Mouse (Mus musculus): Measurements from ENCODE around the gene Capn15. TPM values are rescaled to one million over a fixed set of nuclear protein-coding genes. Genes with fewer than 3 reads are reported as not detected.

The Capn15 gene
- polyA plus RNA-seq, 1 experiment from 2014 or later: 11.1 TPM

DNA sequence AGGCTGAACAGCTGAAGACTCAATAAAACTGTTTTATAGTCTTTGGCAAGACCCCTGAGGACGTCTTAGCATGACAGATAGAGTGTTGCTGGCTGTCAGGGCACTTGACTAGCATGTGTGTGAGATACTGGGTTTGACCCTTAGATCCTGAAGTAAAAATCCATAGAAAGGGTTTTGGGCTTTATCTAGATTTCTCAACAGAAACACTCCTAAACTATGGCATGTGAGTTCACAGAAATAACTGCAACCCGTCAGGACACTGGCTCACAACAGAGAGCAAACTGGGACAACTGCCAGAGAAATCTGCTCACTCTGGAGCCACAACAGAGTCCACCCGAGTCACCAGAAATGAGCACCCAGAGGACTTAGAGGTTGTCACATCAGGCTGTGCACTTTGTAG is 17.9 kb downstream of the Capn15 start:
- Histone ChIP-seq H3K9ac (peak overlapping the region; percentile 50; the same call in 1 of the 2 replicates), H3K4me3 (replicated peaks) (no peak overlapping the region), H3K4me2 (no peak overlapping the region), H3K27me3 (no peaks in the 10 kb centered on the region), H3K27ac (peak overlapping the region; percentile 74), H3K36me3 (peaks cover 35% of the 10 kb centered on the region), H3K9me3 (replicated peaks) (no peaks in the 10 kb centered on the region), H3K4me1 (replicated peaks) (peaks cover 74% of the 10 kb centered on the region)
- no peak for ATAC-seq (ENCODE audit: low read depth)
- DNase-seq: no peak
- WGBS (ENCODE audit: insufficient replicate concordance): 58% methylated on average over 3 of the region's 3 CpGs

DNA sequence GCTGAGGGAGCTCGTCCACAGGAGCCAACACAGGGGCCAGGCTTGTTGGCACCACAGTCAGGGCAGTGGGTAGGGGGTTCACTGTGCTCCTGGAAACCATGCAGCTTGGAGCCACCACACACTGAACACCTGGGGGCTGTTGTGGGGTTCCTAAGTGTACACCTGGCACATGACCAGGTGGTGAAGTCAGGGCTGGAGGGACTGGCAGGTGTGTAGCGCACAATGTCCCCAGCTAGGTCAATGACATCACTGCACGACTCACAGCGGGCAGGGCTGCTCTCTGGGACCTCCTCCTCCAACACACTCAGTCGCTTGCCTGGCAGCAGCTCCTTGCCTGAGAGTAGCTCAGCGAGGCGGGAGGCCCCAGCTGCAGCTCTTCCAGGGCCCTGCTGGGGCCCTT is 21.3 kb downstream of the Capn15 start:
- peak overlapping the region; percentile 98 for H3K27ac ChIP-seq
- H3K4me3 ChIP-seq (replicated peaks): no peak overlapping the region
- H3K9me3 ChIP-seq (replicated peaks): no peaks in the 10 kb centered on the region
- ATAC-seq (ENCODE audit: low read depth) (no peak), DNase-seq (no peak)
- no peak overlapping the region for H3K4me2 ChIP-seq
- peaks cover 86% of the 10 kb centered on the region for H3K4me1 ChIP-seq (replicated peaks)
- H3K9ac ChIP-seq: peak overlapping the region; percentile 82
- 81% methylated on average over 7 of the region's 7 CpGs for WGBS (ENCODE audit: insufficient replicate concordance)
- peaks cover 45% of the 10 kb centered on the region for H3K36me3 ChIP-seq
- no peaks in the 10 kb centered on the region for H3K27me3 ChIP-seq

DNA sequence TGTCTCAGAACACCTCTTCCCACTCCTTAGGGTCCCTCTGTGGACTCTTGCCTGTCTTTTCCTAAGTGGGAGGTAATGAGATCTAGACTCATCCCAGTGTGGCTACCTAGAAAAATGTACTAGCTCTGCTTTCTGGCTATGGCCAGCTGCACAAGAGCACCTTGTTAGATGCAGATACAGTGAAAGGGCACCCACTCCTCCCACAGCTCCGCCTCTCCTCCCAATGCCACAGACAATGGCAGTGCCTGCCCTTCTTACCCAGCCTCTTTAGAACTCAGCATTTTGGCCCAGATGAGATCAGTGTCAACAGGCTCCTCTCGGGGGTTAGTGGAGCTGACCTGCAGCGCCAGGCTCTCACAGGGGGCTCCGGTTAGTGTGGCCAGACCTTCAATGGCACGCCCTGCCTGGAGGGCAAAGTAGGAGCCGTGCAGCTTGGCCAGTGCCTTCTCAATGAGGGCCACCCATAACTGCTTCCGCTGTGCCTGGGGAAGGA is 23.1 kb downstream of the Capn15 start:
- peak overlapping the region; percentile 98 for H3K27ac ChIP-seq
- H3K9me3 ChIP-seq (replicated peaks): no peaks in the 10 kb centered on the region
- no peaks in the 10 kb centered on the region for H3K27me3 ChIP-seq
- ATAC-seq (ENCODE audit: low read depth) (no peak), DNase-seq (no peak)
- peaks cover 69% of the 10 kb centered on the region for H3K4me1 ChIP-seq (replicated peaks)
- H3K4me3 ChIP-seq (replicated peaks): peak overlapping the region; percentile 53
- 85% methylated on average over 7 of the region's 7 CpGs for WGBS (ENCODE audit: insufficient replicate concordance)
- H3K4me2 ChIP-seq: peak overlapping the region; percentile 73
- H3K9ac ChIP-seq: peak overlapping the region; percentile 82
- peaks cover 63% of the 10 kb centered on the region for H3K36me3 ChIP-seq

DNA sequence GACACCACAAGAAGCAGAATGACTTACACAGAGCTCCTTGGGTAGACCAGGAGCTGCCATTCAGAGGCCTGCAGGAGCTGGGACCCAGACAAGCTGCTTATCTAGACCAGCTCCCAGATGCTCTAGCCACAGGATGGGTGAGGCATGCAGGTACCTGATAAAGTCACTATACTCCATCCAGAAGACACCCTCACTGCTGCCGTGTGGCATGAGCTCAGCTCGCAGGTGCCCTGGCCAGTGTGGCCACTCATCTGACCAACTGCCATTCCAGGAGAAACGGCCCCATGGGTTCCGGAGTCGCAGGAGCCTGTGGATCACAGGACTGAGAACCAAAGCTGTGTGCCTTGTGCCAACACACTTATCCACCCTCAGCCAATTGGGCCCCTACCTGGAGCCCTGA is 24.0 kb downstream of the Capn15 start:
- WGBS (ENCODE audit: insufficient replicate concordance): 44% methylated on average over 5 of the region's 5 CpGs
- H3K4me1 ChIP-seq (replicated peaks): peaks cover 64% of the 10 kb centered on the region
- H3K9me3 ChIP-seq (replicated peaks): no peaks in the 10 kb centered on the region
- peaks cover 71% of the 10 kb centered on the region for H3K36me3 ChIP-seq
- H3K4me2 ChIP-seq: peak overlapping the region; percentile 73
- peak; percentile 98 for ATAC-seq (ENCODE audit: low read depth)
- no peaks in the 10 kb centered on the region for H3K27me3 ChIP-seq
- DNase-seq: peak; percentile 85
- H3K4me3 ChIP-seq (replicated peaks): peak overlapping the region; percentile 53
- H3K9ac ChIP-seq: peak overlapping the region; percentile 82
- peak overlapping the region; percentile 98 for H3K27ac ChIP-seq

DNA sequence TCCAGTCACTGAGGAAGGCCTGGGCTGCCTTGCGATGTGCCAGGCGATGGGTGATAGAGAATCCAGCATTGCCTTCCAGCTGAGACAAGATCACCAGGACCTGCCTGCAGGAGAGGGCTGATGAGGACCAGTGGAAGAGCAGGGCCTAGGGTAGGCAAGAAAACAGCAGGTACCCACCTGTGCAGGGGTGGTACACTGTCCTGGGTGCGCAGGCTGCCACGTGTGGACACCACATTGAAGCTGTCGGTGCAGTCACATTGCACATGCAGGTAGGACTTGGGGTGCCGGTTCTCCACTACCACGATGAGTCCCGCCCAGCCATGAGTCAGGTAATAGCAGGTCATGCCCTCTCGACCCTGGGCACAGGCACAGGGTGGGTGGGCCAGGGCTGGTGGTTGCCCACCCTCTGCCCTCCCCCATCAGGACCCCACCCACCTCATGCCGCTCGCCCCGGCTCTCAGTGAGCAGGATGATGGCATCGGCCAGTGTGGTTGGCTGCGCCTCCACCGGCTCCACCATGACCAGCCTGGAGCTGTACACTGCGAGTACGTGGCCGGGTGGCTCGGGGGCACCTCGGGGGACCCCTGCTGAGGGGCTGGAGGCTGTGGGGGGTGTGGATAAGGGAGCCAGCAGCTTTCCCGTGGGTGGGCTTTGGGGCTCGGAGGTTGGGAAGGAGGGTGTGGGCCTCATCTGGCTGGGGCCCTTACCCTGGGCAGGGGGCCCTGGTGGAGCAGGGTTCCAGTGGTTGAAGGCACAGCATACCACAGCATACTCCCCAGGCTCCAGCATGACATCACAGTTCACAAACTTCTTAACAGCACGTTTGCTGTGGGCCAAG is 25.7 kb downstream of the Capn15 start:
- Histone ChIP-seq H3K4me2 (no peak overlapping the region; the same call in 1 of the 2 replicates), H3K27ac (peak overlapping the region; percentile 98), H3K4me3 (replicated peaks) (no peak overlapping the region), H3K9me3 (replicated peaks) (no peaks in the 10 kb centered on the region), H3K9ac (peak overlapping the region; percentile 82; the same call in 1 of the 2 replicates), H3K36me3 (peaks cover 66% of the 10 kb centered on the region), H3K4me1 (replicated peaks) (peaks cover 67% of the 10 kb centered on the region), H3K27me3 (no peaks in the 10 kb centered on the region)
- 89% methylated on average over 21 of the region's 23 CpGs for WGBS (ENCODE audit: insufficient replicate concordance)
- no peak for DNase-seq
- ATAC-seq (ENCODE audit: low read depth): no peak

DNA sequence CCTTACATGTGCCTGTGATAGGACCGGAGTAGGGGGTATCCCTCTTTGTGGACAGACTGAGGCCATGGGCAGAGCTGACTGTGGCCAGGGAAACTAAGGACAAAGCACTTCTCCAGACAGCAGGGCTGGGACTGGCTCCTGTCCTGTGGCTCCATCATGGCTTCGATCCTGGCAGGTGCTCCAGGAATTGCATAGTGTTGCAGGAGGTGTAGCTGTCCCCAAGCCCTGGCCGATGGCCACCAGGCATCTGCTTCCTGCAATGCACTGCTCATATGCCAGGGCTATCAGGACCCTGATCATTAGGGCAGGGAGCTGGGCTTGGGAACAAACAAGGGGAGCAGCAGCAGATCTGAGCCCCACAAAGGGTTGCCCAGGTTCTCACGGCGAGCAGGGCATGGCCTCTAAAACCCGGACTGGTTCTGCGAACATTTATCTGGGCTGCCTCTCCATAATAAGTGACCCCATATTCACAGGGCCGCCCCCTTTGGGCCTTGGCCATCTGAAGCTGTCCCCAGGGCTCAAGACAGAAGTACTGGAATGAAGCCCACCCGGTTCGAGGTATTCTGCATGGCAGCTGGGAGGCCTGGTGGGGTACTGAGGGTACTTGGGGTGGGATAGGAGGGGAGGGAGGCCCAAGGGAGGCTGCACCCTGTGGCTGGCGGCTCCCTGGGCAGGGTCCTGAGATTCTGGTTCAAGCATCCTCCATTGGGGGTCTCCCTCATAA is 26.7 kb downstream of the Capn15 start:
- Histone ChIP-seq H3K4me2 (no peak overlapping the region), H3K9me3 (replicated peaks) (no peaks in the 10 kb centered on the region), H3K4me1 (replicated peaks) (peaks cover 58% of the 10 kb centered on the region), H3K27me3 (peaks cover 3% of the 10 kb centered on the region), H3K36me3 (peaks cover 57% of the 10 kb centered on the region), H3K9ac (no peak overlapping the region), H3K27ac (peak overlapping the region; percentile 98), H3K4me3 (replicated peaks) (no peak overlapping the region)
- ATAC-seq (ENCODE audit: low read depth) (no peak), DNase-seq (no peak)
- WGBS (ENCODE audit: insufficient replicate concordance): 91% methylated on average over 11 of the region's 11 CpGs

DNA sequence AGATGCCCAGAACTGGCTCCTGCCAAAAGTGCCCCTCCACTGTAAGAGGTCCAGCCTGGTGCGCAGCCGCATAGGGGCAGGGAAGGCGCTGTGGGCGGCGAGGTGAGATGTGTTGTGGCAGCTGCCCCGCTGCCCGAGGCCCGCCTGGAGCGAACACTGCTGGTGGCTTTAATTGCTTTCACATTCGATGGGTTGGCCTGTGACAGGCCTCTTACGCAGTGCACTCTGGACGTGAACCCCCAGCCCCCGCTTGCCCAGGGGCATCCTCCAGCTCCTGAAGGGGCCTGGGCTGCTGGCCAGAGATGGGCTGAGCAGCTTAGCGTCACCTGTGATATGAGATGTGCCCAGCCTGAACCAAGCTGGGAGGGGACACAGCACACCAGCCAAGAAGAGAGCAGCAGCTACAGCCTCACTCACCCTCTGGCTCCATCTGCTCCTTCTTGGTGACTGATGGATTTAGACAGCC is 28.0 kb downstream of the Capn15 start:
- H3K4me2 ChIP-seq: no peak overlapping the region
- peak overlapping the region; percentile 59 for H3K27ac ChIP-seq
- no peak for ATAC-seq (ENCODE audit: low read depth)
- H3K9ac ChIP-seq: no peak overlapping the region
- H3K9me3 ChIP-seq (replicated peaks): no peaks in the 10 kb centered on the region
- H3K4me1 ChIP-seq (replicated peaks): peaks cover 44% of the 10 kb centered on the region
- H3K27me3 ChIP-seq: peaks cover 16% of the 10 kb centered on the region
- 90% methylated on average over 14 of the region's 14 CpGs for WGBS (ENCODE audit: insufficient replicate concordance)
- no peak for DNase-seq
- H3K36me3 ChIP-seq: peaks cover 45% of the 10 kb centered on the region
- H3K4me3 ChIP-seq (replicated peaks): no peak overlapping the region

DNA sequence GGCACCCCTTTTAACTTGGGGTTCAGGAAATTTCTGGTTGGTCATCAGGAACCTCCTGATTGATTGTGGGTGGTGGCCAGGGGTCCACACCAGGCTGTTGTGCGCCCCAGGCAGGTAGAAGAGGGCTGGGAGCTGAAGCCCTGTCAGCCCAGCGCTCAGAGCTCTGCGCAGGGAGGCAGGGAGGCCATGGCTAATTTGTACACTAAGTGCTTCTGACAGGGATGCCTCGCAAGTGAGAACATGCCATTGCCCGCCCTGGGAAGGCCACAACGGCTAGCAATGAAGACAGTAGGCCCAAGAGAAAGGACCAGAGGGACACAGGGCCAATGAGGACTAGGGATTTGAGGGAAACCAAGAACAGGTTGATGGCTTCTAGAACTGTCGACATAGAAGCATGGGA is 29.0 kb downstream of the Capn15 start:
- H3K36me3 ChIP-seq: peaks cover 43% of the 10 kb centered on the region
- H3K27ac ChIP-seq: peak overlapping the region; percentile 2; the same call in 1 of the 2 replicates
- WGBS (ENCODE audit: insufficient replicate concordance): 79% methylated on average over 7 of the region's 7 CpGs
- peaks cover 26% of the 10 kb centered on the region for H3K27me3 ChIP-seq
- no peak for ATAC-seq (ENCODE audit: low read depth)
- H3K9ac ChIP-seq: no peak overlapping the region
- no peak overlapping the region for H3K4me3 ChIP-seq (replicated peaks)
- H3K9me3 ChIP-seq (replicated peaks): no peaks in the 10 kb centered on the region
- no peak overlapping the region for H3K4me2 ChIP-seq
- H3K4me1 ChIP-seq (replicated peaks): peaks cover 43% of the 10 kb centered on the region
- no peak for DNase-seq

DNA sequence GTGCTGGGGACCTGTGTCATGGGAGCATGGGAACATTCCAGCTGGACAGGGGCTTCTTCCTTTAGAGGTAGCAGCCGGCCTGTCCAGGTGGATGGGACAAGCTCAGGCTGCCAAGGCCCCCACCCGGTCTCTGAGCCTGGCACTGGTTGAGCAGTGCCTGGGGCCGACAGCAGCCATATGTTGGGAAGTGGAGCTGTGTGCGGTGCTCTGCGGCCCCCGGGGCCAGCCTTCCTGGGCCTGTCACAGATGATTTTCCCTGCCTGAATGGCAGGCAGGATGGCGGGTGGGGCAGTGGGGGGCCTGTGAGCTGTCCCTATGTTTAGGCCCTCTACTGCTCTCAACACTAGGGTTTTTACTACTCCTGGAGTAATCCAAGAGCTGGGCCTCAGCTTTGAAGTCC is 29.4 kb downstream of the Capn15 start:
- peaks cover 43% of the 10 kb centered on the region for H3K4me1 ChIP-seq (replicated peaks)
- no peaks in the 10 kb centered on the region for H3K9me3 ChIP-seq (replicated peaks)
- H3K9ac ChIP-seq: no peak overlapping the region
- H3K4me2 ChIP-seq: no peak overlapping the region
- H3K4me3 ChIP-seq (replicated peaks): no peak overlapping the region
- ATAC-seq (ENCODE audit: low read depth) (no peak), DNase-seq (no peak)
- H3K27ac ChIP-seq: peak overlapping the region; percentile 25; the same call in 1 of the 2 replicates
- peaks cover 43% of the 10 kb centered on the region for H3K36me3 ChIP-seq
- whole genome bisulfite sequencing (ENCODE audit: insufficient replicate concordance): 78% methylated on average over 7 of the region's 7 CpGs
- peaks cover 30% of the 10 kb centered on the region for H3K27me3 ChIP-seq

DNA sequence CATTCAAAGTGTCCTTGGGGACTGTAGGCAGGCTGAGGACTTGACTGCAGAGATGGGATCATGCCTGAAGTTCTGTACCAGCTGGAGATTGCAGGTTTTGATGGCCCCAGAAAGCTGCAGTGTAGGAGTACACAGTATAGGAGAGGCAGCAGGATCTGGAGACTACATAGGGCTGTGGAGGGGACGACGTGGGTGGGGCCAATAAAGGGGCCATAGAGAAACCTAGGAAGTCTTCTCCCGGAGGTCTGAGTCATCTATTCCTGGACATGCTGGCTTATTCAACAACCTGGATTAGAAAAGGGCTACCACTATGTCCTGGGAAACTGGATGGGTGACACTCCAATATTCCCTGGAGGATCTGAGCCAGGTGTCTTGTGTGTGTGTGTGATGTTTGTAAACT is 29.9 kb downstream of the Capn15 start:
- Histone ChIP-seq H3K36me3 (peaks cover 41% of the 10 kb centered on the region), H3K4me1 (replicated peaks) (peaks cover 43% of the 10 kb centered on the region), H3K4me3 (replicated peaks) (no peak overlapping the region), H3K27ac (0 out of 2 replicates have a peak overlapping the region, but pooled peaks have one; percentile 25), H3K9ac (no peak overlapping the region), H3K4me2 (no peak overlapping the region), H3K27me3 (peaks cover 35% of the 10 kb centered on the region), H3K9me3 (replicated peaks) (no peaks in the 10 kb centered on the region)
- 49% methylated on average over 3 of the region's 3 CpGs for WGBS (ENCODE audit: insufficient replicate concordance)
- no peak for DNase-seq
- no peak for ATAC-seq (ENCODE audit: low read depth)

DNA sequence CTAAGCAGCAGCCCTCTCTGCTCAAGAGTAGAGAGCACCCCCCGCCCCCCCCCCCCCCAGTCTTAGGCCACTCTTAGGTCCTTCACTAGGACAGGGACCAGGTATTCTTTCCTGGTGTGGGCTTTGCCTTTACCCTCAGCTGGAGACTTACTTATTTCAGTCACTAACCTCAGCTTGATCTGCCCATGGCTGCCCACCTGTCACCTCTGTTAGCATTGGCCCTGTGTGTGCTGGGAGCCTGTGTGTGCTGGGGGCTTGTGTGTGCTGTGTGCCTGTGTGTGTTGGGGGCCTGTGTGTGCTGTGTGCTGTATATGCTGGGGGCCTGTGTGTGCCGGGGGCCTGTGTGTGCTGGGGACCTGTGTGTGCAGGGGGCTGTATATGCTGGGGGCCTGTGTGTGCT is 30.9 kb downstream of the Capn15 start:
- Histone ChIP-seq H3K27me3 (peaks cover 45% of the 10 kb centered on the region), H3K36me3 (peaks cover 30% of the 10 kb centered on the region)
- WGBS (ENCODE audit: insufficient replicate concordance): 74% methylated on average over 2 of the region's 2 CpGs

More for the DNA sequence above, 30.9 kb downstream of the Capn15 start:
- H3K27ac ChIP-seq: no peak overlapping the region
- no peak overlapping the region for H3K4me3 ChIP-seq (replicated peaks)
- no peaks in the 10 kb centered on the region for H3K9me3 ChIP-seq (replicated peaks)
- no peak overlapping the region for H3K9ac ChIP-seq
- DNase-seq (no peak), ATAC-seq (ENCODE audit: low read depth) (no peak)
- peaks cover 40% of the 10 kb centered on the region for H3K4me1 ChIP-seq (replicated peaks)
- H3K4me2 ChIP-seq: no peak overlapping the region
